Mouse (Mus musculus): Measurements from ENCODE around the gene Ermard.

Ermard gene

DNA sequence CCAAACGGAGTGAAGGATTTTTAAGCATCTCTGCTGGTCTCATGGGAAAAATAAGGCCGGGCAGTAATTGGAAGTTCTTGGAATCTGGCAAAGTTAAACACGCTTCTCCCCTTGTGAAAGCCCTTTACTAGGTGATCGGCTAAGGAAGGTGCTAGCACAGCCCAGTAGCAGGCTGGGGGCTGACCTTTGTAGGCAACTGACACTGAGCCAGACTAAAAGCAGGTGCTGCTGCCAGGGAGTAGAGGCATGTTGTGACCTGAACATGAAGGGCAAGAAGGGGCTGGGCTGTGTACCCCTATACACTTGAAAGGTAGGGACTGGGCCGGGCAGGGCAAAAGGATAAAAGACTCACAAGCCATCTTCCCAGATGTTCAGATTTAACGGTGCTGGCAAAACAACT, 19.3 kb downstream of the Ermard start:
- no peak for DNase-seq (ENCODE audit: low read depth, low spot score)

DNA sequence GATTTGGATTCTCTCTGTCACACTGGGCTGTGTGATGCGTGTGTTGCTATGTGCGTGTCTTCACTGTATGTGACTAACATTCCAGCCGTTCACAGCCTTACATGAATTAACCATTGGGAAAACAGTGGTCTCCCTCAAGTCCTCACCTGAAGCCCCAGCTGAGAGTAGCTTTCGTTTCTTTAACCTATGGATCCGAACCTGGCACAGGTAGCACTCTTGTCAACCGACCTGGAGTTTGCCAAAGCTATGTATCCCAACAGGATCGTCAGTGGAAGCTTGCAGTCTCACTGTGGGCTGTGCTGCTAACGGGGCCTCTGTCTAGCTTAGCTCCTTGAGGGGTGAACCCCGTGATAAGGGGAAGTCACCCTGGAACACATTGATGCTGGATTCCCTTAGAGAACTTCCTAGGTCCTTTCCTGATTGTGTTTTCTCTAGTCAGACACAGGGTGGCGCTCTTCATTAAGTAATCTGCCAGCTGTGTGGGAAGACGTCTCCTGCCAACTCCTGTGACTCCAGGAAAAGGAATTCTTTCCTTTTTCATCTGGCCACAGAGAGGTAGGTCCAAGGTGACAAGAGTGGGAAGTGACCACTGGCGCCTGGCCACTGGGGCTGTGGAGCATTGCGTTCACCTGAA, 24.5 kb downstream of the Ermard start:
- peak; percentile 81 for DNase-seq (ENCODE audit: low read depth, low spot score)

GRCm38 (mm10) chr17:15066066-15066465, 25.1 kb downstream of the Ermard start:
- peak; percentile 64 for DNase-seq (ENCODE audit: low read depth, low spot score)

DNA sequence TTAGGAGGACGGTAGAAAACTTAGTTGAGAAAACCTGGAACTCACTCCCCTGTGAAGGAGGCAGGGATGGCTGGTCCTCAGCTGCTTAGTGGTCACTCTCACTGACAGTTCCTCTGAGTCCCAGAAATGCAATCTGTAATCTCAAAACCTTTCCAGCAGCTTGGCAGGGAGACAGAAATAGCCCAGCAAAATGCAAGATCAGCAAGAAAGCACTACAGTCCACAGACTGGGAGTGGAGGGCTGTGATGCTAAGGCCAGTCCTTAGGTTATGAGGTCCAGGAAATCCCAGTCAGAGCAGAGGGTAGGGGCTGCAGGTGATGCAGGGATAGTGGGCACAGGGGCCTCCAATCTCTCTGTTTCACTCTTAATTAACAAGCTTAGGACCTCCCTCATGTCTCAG, 25.9 kb downstream of the Ermard start:
- no peak for DNase-seq (ENCODE audit: low read depth, low spot score)

- DNase-seq (ENCODE audit: low read depth, low spot score), result no peak
Measured at GRCm38 (mm10) chr17:15068040-15068792, 27.2 kb downstream of the Ermard start.

DNA sequence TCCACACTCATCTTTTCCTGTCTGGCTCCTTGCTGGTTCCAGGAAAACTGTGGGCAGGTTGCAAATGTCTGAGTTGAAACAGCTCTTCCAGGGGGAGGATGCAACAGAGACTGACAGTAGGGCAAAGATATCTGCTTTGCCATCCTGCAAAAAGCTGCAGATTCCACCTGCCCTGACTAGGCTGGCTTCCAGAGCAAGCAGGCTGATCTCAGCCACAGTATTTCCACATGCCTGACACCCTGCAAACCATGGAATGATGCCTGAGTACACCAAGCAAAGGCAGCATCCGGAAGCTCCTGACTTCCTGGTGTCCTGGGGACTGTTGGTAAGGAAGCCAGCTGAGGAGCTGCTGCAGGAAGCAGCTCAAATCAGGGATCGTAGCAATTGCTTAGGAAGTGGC, 28.1 kb downstream of the Ermard start:
- DNase-seq (ENCODE audit: low read depth, low spot score), result no peak

- DNase-seq (ENCODE audit: low read depth, low spot score), result no peak
Measured at GRCm38 (mm10) chr17:15072211-15072610, 31.2 kb downstream of the Ermard start.

- DNase-seq (ENCODE audit: low read depth, low spot score), result peak; percentile 9
Measured at GRCm38 (mm10) chr17:15075033-15075432, 34.0 kb downstream of the Ermard start.

- no peak for DNase-seq (ENCODE audit: low read depth, low spot score)
Measured at GRCm38 (mm10) chr17:15077536-15077935, 36.5 kb downstream of the Ermard start.

- no peak for DNase-seq (ENCODE audit: low read depth, low spot score)
Measured at GRCm38 (mm10) chr17:15084226-15084848, 43.3 kb downstream of the Ermard start.

DNA sequence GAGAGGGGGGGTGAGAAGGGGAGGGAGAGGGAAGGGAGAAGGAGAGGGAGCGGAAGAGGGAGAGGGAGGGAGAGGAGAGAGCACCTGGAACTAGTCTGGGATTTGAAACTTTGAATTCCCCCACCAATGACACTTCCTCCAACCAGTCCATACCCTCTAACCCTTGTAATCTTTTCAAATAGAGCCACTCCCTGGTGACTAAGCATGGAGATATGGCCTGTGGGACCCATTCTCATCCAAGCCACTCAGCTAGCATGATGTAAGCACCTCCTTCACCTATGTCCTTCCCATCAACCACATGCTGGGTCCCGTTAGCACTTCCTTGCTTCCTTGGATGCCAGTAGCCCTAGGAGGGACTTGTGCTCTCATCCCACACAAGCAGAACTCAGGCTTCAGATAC, 44.0 kb downstream of the Ermard start:
- peak; percentile 42 for DNase-seq (ENCODE audit: low read depth, low spot score)

DNA sequence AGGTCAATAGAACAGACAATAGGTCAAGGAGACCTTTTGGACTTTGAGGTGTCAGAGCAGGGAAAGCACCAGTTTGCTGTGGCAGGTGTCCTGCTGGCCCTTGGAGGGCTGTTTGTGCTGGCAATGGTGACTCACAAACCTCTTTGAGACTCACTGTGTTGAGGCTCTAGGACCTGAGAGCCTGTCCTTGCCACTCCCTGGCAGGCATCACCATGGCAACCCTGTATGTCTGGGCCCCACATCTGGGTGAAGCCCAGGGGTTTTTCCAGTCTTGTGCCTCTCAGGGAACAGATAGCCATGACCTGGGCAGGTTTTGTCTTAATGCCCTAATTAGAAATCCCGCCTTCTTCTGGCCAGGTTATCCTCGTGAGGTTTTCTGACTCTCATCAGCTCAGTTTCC, 47.2 kb downstream of the Ermard start:
- peak; percentile 36 for DNase-seq (ENCODE audit: low read depth, low spot score)

GRCm38 (mm10) chr17:15088591-15089001, 47.6 kb downstream of the Ermard start:
- no peak for DNase-seq (ENCODE audit: low read depth, low spot score)

DNA sequence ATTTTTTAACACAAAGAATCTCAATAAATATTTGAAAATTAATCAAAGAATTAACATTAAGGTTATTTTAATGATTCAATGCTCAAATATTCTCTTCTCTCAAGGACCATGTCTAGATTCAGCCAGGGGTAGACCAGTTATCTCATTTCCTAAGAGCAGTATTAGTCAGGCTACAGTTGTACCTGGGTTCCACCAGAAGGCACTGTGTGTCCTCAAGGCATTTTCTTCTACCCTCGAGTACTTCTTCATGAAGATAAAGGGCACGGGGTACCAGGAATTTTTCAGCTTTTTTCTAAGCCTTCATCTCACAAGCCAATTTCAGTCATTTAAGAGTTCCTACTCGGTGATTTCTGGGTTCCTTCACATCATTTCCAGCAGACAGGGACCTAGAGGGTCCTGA, 50.7 kb downstream of the Ermard start:
- DNase-seq (ENCODE audit: low read depth, low spot score), result no peak

GRCm38 (mm10) chr17:15093523-15093922, 52.5 kb downstream of the Ermard start:
- DNase-seq (ENCODE audit: low read depth, low spot score), result no peak

DNA sequence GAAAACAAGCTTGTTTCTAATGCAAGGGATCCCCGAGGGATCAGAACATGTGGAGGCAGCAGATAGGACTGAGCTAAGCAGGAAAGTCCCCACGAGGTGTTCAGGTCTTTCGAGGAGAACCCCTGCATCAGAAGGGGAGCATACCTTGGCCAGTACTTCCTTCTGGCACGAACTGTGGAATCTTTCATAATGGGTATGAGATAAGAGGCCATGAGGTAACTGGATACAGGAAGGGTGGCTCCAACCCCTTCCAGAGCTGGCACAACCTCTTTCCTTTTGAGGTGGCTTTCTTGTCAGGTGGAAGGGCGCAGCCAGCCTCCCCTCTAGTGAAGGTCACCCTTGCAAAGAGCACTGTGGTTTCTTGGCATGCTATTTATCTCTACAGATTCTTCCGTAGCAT, 55.8 kb downstream of the Ermard start:
- DNase-seq (ENCODE audit: low read depth, low spot score), result no peak

DNA sequence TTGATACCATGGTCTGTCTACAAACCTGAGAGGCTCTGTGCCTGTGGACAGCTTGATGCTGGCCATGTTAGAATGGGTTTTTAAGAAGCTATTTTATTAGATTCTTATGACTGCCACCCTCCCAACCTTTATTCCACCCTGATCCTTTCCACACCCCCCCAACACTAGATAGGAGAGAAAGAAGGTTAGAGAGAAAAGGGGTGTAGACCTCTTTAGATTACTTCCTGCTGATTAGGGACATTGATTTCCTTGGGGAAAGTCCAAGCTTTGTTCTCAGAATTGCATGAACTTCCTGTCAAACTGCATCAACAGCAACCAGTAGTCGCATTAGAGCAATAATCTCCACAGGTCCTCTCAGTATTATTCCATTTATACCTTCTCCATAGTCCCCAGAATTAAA, 57.7 kb downstream of the Ermard start:
- DNase-seq (ENCODE audit: low read depth, low spot score), result no peak

DNA sequence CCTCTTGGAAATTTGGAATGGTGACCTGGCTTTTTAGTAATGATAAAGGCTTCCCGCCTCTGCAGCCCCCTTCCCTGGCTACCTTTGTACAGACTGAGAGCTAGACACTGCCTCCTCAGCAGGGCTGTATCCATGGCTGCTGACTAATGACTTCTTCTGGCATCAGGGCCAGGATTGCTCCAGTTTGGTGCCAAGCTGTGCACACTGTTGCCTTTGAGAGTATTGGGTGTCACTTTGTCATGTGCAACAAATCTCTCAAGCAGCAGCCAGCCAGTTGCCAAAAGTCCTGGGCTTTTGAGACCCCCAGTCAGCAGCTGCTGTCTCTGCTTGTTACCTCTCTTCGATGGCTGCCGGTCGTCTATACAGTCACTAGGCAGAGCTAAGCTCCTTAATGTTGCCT, 60.3 kb downstream of the Ermard start:
- DNase-seq (ENCODE audit: low read depth, low spot score), result no peak

- no peak for DNase-seq (ENCODE audit: low read depth, low spot score)
Measured at GRCm38 (mm10) chr17:15107143-15107649, 66.2 kb downstream of the Ermard start.

DNA sequence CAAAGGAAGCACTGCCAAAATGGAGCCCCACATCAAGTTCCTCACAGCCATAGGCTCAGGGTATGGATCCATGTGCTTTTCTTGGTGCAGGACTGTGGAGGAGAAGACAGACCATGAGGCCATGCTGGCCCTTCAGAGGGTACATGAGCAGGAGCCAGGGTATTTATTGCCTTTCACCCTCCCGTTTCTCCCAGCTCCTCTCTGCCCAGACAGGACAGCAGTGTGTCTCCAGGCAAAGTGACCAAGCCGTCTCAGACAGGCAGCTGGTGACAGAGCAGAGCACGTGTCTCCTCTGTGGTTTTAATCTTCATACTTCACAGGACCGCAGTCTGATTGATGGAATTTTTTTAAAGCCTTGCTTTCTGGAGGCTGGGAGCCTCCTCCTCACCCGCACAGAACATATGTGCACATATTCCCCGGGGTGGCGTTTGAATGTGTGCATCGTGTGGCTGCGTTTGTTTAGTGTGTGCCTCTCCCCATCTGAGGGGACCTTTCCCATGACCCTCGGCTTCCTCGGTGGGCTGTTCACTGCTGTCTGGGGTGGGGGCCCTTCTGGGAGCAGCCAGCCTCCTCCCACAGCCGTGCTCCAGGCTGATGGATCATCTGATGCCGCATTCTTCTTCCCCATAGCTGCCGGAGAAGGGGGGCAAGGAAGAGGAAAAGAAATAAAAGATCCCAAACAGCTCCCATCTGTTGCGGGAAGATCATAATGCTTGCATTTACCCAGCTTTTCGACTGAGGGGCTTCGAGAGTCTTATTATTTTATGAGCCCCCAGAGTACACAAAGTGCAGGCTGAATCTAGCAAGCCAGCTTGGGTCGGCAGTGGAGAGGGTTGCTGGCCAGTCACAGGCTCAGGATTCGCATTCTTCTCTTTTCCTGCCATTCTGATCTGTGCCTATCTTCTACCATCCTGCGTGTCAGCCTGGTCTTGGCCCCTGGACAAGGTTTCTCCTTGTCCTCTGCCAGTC, 67.7 kb downstream of the Ermard start:
- DNase-seq (ENCODE audit: low read depth, low spot score), result no peak

- no peak for DNase-seq (ENCODE audit: low read depth, low spot score)
Measured at GRCm38 (mm10) chr17:15115550-15115949, 74.5 kb downstream of the Ermard start.

DNA sequence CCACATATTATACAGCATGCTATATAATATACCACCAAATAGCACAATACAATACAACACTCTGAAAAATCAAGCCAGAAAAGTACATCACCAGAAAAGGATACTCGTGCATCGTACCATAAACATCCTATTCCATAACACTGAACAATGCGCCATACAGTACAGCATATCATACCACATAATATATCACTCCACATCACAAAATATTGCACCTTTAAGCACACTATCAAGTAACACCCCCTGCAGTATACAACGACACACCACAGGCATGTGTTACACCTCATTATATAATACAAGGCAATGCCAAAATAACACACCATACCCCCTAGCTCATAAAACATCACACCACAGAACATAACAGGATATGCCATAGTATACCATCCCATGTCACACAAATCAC, 79.1 kb downstream of the Ermard start:
- DNase-seq (ENCODE audit: low read depth, low spot score), result no peak

All from R1 (cell line).